Mouse (Mus musculus): ENCODE measurements around the gene Tmem176b.
"Not testable (repeated sequence)": the region's sequence is repeated elsewhere in the genome, so short reads cannot be mapped to it uniquely, and the experiment has no call there.

Gene Tmem176b

DNA sequence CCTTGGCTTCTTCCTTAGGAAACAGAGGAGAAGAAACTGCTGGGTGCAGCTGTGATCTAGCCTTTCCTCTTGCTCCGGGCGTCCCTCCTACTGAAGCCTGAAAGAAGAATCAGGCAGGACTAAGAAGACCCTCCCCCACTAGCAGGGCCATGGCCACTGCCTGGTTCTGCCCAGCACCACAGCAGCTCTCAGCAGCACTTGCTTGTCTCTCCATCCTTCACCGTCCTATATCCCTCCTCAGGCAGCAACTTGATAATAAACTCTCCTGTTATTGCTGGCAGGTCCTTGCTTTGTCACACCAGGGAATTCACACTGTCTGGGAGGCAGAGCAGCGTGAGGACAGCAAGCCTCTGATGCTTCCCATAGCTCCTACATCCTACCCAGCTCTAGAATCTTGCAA lies 3.8 kb upstream of the Tmem176b start:
- in situ Hi-C loops (cut with MboI, MseI), result no loop called here

DNA sequence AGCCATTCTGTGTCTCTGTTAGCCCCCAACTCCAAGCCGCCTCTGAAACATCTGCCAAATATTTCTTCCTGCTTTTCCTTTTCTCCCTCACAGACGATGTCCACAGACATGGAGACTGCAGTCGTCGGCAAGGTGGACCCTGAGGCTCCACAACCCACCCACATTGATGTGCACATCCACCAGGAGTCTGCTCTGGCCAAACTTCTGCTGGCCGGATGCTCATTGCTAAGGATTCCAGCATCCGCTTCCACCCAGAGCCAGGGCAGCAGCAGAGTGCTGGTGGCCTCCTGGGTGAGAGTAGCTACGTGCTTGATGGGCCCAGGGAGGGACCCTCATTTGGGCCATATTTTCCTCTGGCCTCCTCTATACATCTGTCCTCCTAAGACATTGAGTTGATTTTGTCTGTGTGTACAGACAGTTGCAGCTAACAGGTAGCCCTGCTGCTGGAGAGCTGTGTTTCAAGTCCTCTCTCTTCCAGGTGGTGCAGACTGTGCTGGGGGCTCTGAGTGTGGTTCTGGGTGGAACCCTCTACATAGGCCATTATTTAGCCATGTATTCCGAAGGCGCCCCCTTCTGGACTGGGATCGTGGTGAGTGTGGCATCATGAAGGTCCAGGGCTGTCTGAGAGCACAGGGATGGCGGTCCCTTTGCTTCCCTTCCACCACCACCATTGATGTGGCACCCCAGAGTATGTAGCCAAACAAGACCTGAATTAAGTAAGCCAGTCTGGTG lies 981 bp upstream of the Tmem176b start:
- in situ Hi-C loops (cut with MboI, MseI), result no loop called here

DNA sequence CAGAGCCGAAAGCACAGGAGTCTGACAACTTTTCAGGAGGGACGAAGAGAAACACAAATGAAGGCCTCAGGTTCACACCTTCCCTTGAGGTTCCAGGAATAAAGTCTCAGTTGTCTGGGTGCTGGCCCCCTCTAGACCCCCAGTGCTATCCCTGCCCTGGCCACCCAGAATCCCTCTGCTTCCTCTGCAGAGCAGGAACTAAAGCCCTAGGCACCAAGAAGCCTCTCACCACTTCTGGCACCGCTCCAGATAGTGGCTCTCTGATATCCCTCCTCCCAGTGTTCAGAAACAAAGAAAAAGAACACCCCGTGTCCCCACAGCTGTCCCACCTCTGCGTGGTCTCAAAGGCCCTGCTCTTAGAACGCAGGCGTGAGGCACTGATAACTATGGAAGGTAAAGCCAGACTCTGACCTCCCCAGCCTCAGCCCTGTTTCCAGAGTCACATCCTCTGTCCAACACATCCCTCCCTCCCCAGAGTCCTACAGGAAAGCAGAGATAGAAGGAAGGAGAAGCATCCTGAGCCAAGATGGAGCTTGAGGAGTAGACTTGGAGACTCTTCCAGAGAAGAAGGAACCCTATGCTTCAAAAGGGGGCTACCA lies 826 bp downstream of the Tmem176b start, which contains the start of gene Tmem176a:
Tmem176a (plus strand) TSS at position 549 of the 599 bp plus-strand sequence.
- in situ Hi-C loops (cut with MboI, MseI), result no loop called here

DNA sequence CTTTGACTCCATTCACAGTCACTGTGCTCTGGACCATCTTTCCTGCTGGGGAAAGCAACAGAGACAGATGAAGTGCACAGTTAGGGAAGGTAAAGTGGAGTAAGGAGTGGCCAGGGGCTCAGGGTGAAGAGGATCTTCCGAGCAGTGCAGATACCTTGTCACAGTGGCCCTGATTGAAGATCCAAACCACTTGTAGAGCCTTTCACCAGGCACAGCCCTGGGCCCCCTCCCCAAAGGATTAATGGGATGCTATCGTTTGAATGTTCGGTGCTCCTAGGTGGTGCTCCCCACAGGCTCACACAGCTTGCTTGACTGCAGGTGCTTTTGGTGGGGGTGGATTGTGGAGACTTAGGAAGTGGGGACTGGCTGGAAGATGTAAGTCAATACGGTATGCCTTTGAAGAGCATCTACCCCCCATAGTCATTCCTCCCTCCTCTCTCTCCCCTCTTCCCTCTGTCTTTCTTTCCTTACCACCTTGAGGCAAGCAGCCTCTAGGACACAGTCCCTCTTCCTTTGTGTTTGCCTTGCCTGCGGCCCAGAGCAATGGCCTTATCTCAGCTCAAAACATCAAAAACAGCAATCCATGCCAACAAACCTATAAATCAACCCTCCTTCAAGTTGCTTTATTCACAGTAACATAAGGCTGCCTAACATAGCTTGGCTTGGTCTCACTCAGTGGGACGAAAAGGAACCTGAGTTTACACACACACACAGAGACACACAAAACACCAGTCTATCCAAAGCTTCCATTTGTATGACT lies 2.8 kb downstream of the Tmem176b start:
- in situ Hi-C loops (cut with MboI, MseI), result no loop called here

DNA sequence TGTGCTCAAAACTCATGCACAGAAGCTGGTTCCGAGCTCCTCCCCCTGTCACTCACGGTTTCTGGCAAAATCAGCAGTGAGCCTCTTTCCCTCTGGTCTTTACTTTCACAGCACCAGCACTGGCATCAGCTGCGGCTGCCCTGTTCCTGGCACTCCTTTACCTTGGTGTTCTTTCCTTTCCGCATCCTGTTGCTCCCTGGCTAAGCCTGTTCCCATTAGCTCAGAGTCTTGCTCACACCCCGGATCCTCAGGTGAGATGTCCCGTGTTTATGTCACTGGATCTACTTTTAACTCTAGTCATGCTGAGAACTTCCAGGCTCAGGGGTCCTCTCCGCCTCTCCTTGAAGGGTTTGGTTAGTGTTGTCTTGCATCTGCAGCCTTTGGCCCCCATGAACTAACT lies 3.8 kb downstream of the Tmem176b start:
- in situ Hi-C loops (cut with MboI, MseI), result no loop called here

DNA sequence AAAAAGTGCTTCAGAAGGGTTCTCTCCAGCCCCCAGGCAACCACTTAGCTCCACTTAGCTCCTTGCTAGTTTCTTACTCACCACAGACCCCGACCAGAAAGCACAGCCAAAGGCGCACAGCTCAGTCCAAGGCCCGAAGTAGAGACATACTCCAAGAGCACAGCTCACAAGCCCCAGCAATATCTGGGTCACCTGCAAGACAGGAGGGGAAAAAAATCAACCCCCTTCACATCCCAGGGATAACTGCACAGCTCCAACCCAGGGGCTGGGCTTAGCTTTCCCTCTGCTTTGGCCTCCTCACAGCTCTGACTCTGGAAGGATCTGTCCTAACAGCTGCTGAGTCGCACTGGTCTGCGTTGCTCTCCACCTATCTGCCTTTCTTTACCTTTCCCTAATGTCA lies 5.2 kb downstream of the Tmem176b start:
- in situ Hi-C loops (cut with MboI, MseI), result no loop called here

DNA sequence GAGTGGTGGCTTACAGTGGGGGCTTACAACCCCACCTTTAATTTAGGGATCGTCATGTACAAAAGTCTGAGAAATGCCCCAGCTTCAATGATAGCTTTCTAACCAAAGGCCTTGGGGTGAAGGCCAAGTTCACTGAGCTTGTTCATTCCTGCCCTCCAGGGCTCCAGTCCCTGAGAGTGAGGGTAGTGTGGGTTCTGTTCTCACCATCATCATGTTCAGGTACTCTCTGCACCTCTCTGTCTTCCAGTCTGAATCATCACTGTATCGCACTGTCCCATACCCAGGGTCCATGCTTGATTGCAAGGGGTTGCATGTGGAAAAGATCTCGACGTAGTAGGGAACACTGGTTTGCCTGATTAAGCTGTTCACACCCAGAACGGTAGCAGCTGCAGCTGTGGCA lies 6.1 kb downstream of the Tmem176b start:
- in situ Hi-C loops (cut with MboI, MseI), result no loop called here

DNA sequence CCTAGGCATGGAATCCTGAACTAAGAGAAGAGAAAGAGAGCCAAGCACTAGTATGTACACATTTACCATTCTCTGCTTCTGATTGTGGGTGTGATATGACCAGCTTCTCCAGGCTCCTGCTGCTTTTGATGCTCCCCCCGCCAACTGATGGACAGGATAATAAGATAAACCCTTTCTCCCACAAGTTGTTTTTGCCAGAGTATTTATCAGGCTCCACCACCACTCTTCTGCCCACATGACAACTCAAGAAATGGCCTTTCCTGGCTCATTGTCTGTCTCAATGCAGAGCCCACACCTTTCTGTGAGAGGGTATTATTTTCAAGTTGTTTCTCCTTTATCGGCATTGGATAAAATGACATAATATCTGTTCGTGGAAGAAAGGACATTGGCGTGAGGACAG lies 7.8 kb downstream of the Tmem176b start:
- in situ Hi-C loops (cut with MboI, MseI), result no loop called here

DNA sequence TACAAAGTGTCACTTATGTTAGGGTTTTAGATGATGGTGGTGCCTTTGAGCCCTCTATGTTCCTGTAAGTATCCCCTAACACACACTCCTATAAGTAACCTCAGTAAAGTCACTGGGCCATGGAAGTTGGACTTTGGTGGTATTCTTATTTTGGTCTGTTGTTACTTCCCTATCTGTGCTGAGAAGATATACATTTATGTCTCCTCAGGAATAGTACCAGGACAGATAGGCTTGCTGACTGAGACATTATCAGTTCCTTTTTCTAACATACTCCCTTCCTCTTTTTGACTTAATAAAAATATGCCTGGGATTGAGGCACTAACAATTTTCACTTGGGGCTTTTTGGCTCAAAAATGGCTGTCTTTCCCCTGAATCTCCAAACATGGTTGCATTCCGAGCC lies 8.9 kb downstream of the Tmem176b start:
- in situ Hi-C loops (cut with MboI, MseI), result no loop called here

DNA sequence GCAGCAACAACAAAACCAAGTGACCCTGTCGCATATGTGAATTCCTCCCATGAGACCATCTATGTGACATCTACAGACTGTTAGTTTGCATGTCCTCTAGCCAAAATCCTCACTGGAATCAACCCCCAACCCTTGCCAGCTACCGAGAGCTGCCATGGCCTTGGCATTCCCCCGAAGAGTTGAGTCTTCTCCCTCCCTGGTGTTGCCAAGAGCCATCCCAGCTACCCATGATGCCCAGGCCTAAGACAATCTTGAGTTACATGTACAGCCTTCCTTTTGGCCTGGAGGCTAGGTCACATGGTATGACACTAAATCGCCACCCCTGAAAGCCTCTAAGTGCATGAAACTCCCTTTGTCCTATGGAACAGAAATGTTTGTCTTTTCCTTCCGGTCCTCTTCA lies 10.2 kb downstream of the Tmem176b start:
- in situ Hi-C loops (cut with MboI, MseI), result no loop called here

DNA sequence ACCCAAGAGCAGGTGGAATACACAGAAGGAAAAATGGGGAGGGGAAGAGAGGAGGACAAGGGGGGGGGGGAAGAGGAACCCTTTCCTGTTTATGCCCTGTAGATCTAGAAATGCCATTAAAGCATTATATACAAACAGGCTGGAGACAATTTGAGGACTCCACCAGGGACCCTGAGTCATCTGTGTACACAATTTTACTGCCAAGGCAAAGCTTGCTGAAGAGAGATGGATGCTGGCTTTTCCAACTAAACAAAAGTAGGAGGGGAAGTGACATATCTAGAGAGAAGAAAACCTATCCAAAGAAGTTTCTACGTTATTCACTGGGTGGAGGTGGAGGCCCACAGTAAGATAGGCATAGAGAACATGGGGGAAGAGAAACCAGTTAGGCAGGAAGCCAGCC lies 11.1 kb downstream of the Tmem176b start:
- in situ Hi-C loops (cut with MboI, MseI), result no loop called here

DNA sequence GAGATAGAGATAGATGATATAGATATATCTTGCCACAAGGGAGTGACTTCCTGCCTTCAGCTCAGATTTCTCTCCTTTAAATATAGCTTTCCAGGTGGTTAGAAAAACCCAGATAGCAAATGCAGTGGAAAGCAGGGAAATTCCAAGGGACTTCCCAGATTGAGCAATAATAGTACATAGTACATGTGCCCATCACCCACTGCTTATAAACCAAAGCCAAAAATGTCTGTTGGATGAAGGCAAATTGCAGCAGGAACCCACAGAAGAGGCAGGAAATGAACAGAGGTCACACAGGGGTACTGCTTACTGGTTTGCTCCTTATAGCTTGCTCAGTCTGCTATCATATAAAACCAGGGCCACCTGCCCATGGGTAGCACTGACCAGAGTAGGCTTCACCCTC lies 11.6 kb downstream of the Tmem176b start:
- in situ Hi-C loops (cut with MboI, MseI), result no loop called here

DNA sequence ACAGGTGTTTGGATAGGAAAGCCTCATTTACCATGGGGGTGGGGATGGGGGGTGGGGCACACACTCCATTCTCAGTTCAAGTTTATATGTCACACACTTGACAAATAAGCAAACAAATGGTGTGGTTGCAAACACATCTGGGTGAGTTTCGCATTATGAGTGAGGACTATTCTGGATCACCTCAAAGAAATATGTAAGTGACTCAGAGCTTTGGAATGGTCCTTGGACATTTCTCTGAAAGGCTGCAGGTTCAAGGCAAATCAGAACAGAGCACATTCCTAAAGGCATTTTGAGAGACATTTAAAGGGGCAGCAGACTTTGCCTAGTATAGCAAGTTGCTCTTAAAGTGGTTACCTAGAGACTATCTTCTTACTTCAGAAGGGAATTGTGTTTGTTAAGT lies 12.3 kb downstream of the Tmem176b start:
- in situ Hi-C loops (cut with MboI, MseI), result no loop called here

DNA sequence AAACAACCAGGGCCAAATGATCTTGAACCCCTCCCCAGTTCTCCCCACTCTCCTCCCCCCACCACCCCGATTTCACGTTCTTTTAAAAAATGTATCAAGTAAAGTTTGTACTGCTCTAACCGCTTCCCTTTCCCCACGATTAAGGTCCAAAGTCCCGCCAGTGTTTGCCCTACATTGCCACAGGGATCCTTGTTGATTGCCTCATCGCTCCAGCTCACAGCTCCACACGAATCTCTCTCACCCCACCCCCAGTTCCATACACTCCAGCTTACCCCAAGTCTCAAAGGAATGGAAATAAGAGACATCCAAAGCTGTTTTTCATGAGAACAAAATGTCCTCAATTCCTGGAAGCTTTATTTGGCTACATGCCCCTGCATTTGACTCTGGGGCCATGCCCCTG lies 16.3 kb downstream of the Tmem176b start:
- in situ Hi-C loops (cut with MboI, MseI), result no loop called here

DNA sequence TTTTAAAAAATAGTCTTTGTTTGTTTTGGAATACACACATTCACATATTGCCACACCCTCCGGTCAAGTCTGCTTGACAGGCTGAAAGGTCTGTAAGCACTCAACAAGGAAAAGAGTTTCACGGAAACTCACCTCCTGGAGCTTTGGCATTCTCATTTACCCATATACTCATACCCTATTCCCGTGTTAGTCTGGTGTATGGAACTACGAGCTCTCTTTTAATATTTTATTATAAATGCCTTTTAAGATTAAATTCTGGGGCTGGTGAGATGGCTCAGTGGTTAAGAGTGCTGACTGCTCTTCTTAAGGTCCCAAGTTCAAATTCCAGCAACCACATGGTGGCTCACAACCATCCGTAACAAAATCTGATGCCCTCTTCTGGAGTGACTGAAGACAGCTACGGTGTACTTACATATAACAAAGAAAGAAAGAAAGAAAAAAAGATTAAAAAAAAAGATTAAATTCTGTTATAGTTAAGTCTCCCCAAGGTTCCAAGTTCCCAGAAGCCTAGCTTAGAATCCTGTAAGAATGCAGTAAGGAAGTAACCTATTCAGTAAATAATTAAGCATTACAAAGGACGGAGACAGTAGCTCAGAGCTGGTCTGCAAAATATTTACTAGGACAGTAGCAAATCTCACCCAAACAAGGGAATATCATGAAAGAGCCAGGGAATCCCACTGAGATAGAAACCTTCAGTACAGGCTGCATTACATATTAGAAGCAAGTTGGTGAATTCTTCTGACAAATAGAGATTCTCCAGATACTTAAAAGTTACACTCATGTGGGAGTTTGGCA lies 19.1 kb downstream of the Tmem176b start:
- in situ Hi-C loops (cut with MboI, MseI), result not testable (repeated sequence)

DNA sequence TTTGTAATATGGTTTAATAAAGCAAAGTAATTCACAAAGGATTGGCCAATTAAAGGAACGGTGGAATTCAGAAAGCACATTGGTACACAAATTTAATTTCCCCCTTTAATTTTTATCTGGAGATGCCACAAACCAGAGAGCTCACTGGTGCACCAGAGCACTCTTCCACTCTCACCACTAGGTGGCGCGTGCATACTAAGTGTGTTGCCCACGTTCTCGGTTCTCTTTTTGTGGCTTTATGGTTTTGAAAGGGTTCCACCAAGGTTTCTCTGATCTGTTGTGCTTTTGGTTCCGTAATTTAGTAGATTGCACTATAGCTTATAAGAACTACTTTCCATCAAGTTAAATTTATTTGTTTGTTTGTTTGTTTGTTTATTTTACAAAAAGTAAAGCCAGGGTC lies 23.5 kb downstream of the Tmem176b start:
- in situ Hi-C loops (cut with MboI, MseI), result loop anchor here (5.0 kb wide), 1 partner anchor 44 kb away; no protein-coding TSS in a partner anchor

DNA sequence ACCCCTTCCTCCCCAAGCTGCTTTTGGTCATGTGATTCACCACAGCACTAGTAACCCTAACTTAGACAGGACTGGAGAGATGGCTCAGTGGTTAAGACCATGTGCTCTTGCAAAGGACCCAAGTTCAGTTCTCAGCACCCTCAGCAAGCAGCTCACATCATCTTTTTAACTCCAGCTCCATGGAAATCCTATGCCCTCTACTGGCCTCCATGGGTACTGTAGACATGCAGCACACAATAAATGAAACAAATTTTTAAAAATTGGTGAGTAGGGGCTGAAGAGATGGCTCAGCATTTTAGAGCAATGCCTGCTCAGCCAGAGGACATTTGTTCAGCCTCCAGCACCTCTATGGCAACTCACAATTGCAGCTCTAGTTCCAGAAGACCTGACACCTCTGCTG lies 26.3 kb downstream of the Tmem176b start:
- in situ Hi-C loops (cut with MboI, MseI), result loop anchor here (5.0 kb wide), 1 partner anchor 47 kb away; no protein-coding TSS in a partner anchor

DNA sequence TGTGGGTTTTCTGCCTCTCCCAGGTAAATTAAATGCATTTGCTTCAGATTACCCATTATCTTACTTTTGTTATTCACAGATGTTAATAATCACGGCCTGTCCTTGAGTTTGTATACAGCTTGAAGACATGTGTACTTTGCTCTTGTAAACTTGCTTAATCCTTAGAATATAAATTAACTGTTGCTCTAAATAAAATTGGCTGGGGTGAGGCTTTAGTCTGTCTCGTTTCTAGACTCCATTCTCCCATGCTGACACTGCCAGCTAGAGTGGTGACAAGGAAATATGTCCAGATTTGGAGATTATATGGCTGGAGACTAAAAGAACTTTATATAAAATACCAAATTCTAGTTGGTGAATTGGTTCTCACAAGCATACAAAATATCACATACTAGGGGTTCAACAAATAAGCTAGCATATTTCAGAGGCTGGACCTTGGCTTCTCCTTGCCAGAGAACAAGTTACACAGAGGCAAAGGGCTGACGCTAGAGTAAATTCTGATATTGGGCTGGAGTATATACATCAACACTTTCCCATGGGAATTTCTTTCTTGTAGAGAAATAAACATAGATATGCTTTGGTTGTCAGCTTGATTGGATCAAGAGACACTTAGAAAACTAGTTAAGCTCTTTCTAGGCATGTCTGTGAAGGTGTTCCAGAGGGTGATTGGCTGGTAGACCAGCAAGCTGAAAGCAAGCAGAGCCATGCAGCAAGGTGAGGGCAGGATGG lies 31.6 kb downstream of the Tmem176b start:
- in situ Hi-C loops (cut with MboI, MseI), result no loop called here

DNA sequence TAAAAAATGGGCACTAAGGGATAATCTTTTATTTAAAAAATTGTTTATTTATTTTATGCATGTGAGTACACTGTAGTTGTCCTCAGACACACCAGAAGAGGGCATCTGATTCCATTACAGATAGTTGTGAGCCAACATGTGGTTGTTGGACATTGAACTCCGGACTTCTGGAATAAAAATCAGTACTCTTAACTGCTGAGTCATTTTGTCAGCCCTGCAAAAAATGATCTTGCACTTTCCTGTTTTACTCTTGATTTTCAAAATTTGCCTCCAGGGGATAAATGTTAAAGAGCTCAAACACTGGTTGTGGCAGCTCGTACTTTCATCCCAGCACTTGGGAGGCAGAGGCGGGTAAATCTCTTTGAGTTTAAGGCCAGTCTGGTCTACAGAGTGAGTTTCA lies 34.5 kb downstream of the Tmem176b start:
- in situ Hi-C loops (cut with MboI, MseI), result no loop called here

DNA sequence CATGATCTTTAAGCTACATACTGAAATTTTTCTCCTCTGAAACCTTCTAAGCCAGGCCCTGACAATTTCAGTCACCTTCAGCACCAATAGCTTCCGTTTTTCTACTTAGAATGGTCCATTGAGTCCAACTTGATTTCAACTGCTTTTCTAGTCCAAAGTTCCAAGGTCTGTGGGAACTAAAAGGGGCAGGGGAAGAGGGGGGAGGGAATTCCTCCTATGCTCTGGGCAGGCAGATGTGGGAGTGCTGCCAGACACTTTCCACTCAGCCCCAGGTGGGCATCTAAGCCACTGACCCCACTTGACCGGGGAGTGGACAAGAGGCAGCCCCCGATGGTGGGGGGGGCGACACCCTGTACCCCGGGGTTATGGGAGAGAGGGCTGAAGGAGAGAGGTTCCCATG lies 37.0 kb downstream of the Tmem176b start:
- in situ Hi-C loops (cut with MboI, MseI), result no loop called here

DNA sequence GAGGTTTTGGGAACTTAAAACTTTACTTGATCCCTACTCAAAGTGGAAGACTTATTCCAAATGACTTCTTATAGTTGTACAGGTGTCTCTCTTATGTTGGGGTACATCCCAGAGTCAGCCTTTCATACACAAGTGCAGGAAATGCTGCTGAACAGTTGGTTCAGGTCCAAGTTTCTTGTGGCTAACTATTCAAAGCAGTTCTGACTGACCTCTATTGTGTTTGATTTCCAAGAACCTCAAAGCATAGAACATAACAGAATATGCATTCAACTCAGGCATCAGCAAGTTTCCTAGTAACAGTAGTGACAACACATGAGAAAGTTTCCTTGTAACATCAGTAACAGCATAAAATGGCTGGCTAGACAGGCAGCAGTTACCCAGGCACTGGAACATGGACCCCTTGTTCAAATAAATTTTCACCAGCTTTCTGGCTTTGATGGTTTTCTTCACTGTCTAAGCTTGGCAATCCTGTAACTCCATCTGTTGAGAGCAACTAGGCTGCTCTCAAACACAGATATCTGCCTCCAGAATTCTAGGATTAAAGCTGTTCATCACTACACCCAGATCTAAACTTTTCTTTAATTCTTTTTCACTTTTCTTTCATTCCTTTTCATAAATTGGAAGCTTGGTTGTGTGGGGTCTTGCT lies 37.8 kb downstream of the Tmem176b start:
- in situ Hi-C loops (cut with MboI, MseI), result no loop called here

Measured in regulatory T cell (primary cell).